Mouse (Mus musculus): ENCODE results near the gene Cryz.

Gene Cryz

GRCm38 (mm10) chr3:154596488-154596933 is at the start of gene Cryz:
Gene Cryz (plus strand): TSS chr3:154596711.
- DNase-seq (ENCODE audit: low spot score in 2 of 2), result peak; percentile 85 to 88

- no peak for DNase-seq (ENCODE audit: low spot score in 2 of 2)
Observed at GRCm38 (mm10) chr3:154547549-154548426, 48.7 kb upstream of the Cryz start.

- no peak for DNase-seq (ENCODE audit: low spot score in 2 of 2)
Observed at GRCm38 (mm10) chr3:154548868-154549301, 47.6 kb upstream of the Cryz start.

GRCm38 (mm10) chr3:154550326-154551034 is 46.0 kb upstream of the Cryz start:
- no peak for DNase-seq (ENCODE audit: low spot score in 2 of 2)

GRCm38 (mm10) chr3:154551035-154551411 is 45.5 kb upstream of the Cryz start:
- no peak for DNase-seq (ENCODE audit: low spot score in 2 of 2)

GRCm38 (mm10) chr3:154562192-154562591 is 34.3 kb upstream of the Cryz start:
- DNase-seq (ENCODE audit: low spot score in 2 of 2), result no peak

- DNase-seq (ENCODE audit: low spot score in 2 of 2), result no peak
Observed at GRCm38 (mm10) chr3:154565437-154565836, 31.1 kb upstream of the Cryz start.

- no peak for DNase-seq (ENCODE audit: low spot score in 2 of 2)
Observed at GRCm38 (mm10) chr3:154570029-154570575, 26.4 kb upstream of the Cryz start.

- no peak for DNase-seq (ENCODE audit: low spot score in 2 of 2)
Observed at GRCm38 (mm10) chr3:154570786-154571185, 25.7 kb upstream of the Cryz start.

- DNase-seq (ENCODE audit: low spot score in 2 of 2), result peak; percentile 32 to 41
Observed at GRCm38 (mm10) chr3:154572341-154572972, 24.1 kb upstream of the Cryz start.

- no peak for DNase-seq (ENCODE audit: low spot score in 2 of 2)
Observed at GRCm38 (mm10) chr3:154573666-154574065, 22.8 kb upstream of the Cryz start.

- no peak for DNase-seq (ENCODE audit: low spot score in 2 of 2)
Observed at GRCm38 (mm10) chr3:154577895-154578294, 18.6 kb upstream of the Cryz start.

- no peak for DNase-seq (ENCODE audit: low spot score in 2 of 2)
Observed at GRCm38 (mm10) chr3:154584351-154584750, 12.2 kb upstream of the Cryz start.

GRCm38 (mm10) chr3:154590971-154591370 is 5.5 kb upstream of the Cryz start:
- no peak for DNase-seq (ENCODE audit: low spot score in 2 of 2)

GRCm38 (mm10) chr3:154591621-154592020 is 4.9 kb upstream of the Cryz start:
- no peak for DNase-seq (ENCODE audit: low spot score in 2 of 2)

- DNase-seq (ENCODE audit: low spot score in 2 of 2), result no peak
Observed at GRCm38 (mm10) chr3:154593596-154593995, 2.9 kb upstream of the Cryz start.

- no peak for DNase-seq (ENCODE audit: low spot score in 2 of 2)
Observed at GRCm38 (mm10) chr3:154594156-154594555, 2.4 kb upstream of the Cryz start.

GRCm38 (mm10) chr3:154596934-154597554 is 533 bp downstream of the Cryz start, which contains the start of gene Tyw3:
Gene Tyw3 (minus strand): TSS chr3:154597104.
- DNase-seq (ENCODE audit: low spot score in 2 of 2), result peak; percentile 92 to 94

GRCm38 (mm10) chr3:154597561-154597960 is 1.1 kb downstream of the Cryz start:
- no peak for DNase-seq (ENCODE audit: low spot score in 2 of 2)

- no peak for DNase-seq (ENCODE audit: low spot score in 2 of 2)
Observed at GRCm38 (mm10) chr3:154602141-154602540, 5.6 kb downstream of the Cryz start.

GRCm38 (mm10) chr3:154604871-154605270 is 8.4 kb downstream of the Cryz start:
- no peak for DNase-seq (ENCODE audit: low spot score in 2 of 2)

Measured in right cerebral cortex, postnatal 36 days (tissue).